Mouse (Mus musculus): ENCODE results near the gene Zic5.

Zic5 gene

DNA sequence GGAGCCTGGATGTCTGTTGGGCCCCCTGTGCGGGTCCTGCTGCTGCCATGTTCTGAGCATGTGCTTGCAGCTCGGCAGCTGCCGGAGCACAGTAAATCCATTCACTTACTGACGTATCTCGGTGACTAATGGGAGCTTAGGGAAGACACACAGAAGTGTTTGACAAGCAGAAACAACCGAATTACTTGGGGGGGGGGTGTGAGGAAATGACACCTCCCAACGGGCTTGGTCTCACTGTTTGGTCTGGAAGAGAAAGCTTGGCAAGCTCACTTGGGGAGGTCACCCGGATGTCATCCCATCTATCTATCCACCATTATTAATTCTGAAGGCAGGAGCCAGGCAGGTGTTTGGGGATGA is 38.3 kb downstream of the Zic5 start:
- no peak for DNase-seq

DNA sequence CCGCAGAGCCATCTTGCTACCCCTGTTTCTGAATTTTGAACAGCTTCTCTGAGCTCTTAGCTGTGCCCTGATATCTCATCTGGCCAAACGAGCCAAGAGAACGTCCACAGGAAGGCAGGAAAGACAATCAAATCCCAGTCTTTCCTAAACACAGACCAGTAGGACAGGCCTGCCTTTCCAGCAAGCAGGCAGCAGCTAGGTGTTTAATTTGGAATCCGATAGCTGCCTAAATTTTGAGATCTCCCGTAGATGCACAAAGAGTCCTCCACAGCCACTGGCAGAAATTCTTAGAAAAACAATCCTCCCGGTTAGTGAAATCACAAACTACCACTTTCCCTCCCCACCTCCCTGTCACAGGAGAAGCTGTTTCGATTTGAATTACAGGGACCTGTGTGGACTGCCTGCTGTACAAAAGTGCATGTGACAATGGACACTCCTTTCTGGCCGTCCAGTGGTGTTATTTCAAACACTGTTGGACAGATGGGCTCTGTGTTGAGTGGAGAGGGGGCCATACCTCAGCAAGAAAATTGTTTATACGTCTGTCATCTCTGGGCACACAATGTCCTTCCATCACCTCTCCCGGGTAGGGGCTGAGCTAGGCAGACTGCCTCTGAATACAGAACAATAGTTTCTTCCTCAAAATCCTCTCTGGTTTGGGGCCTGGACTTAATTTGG is 38.8 kb downstream of the Zic5 start:
- DNase-seq: no peak

DNA sequence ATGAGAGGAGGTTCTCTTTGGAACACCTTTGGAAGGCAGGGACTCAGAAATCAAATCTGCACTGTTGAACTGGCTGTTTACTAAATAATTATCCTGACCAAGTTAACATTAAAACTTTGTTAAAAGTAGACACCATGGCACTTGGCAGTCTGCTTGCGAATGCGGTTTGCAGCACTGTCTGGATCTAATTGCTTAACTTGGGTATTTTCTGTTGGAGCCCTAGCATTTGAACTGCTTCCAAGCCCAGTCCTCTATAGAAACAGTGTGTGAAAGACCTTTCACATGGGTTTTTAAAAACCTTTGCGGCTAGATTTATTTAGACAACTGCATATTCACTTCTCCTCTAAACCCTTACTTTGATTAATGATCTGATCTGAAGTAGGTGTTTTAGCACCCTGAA is 41.0 kb downstream of the Zic5 start:
- DNase-seq: no peak

DNA sequence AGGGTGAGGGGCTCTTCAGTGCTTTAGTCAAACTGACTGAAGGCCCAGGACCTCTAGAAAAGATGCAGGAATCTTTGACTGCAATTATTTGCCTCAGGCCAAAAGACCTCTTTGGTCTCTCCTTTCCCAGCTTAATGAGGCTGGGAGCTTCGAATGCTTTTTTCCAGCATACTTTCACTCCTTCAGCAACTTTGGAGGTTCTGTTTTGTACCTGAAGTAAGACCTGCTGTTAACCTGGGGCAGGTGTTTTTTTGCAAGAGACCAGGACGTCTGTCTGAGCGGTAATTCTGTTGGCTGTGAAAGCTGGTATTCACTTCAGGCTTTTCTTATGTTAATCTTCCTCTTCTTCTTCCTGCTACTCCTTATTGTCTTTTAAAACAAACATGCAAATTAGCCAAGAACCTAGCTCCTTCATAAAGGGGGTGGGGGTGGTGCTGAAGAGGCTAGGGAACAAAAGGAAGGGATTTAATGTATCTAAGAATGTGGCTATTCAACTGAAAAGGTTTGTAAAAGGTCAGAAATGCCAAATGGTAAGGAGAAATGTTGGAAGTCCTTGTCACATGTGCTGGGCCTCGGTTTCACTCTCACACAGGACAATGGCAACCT is 49.2 kb downstream of the Zic5 start:
- DNase-seq: no peak

DNA sequence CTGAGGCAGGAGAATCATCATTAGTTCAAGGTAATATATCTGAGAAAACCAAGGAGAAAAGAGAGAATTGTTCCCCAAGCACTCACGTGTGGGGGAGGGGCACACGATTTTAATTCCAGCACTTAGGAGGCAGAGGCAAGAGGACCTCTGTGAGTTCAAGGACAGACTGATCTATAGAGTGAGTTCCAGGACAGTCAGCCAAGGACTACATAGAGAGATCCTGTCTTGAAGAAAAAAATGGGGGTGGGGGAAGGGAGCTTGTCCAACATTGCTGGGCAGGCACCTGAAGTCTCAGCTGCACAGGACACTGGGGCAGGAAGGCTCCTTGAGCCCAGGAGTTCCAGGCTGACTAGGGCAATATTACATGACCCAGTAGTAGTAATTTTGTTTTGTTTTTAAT is 50.7 kb downstream of the Zic5 start:
- no peak for DNase-seq

DNA sequence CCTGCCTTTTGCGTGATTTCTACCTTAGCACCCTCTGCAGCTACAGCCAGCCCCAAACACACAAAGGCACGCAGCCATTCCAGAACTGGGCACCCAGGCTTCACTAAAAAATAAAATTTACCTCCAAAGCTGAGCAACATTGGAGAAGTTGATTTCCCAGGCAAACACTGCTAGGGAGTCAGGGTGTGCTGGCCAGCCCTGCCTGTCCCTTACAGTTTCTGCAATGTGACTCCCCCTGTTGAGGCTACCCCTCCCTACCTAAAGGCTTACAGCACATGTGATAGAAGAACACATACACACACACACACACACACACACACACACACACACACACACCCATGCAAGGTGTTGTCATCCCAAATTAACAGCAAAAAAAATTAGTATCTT is 51.9 kb downstream of the Zic5 start:
- DNase-seq: no peak

DNA sequence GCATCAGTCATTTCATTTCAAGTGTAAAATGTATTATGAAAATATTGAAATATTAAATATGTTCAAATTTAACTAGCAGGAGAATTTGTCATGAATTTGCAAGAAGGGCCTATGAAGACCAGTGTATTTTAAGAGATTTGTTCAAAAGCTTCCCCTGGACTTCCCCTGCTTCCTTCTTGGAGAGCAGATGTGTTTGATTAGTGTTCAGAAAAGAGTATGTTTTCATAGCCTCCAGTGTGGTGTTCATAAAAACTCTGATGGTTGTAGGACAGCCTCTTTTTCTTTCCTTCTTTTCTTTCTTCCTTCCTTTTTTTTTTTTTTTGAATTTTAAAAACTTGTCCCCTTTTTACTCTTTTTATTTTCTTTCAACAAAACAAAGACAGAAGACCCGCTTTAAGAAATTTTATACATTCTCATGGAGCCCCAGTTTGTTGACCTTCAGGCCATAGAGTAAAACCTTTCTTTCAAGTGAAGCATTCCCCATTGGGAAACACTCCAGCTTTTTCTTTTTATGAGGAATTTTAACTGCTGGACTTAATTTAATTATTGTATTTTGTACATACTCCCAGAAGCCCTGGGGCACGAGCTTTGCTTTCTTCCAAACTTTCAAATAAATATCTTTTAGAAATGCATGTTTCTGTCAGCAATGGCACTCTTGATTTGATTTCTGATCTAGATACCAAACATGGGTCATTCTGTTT is 52.5 kb downstream of the Zic5 start:
- DNase-seq: no peak
